Mouse (Mus musculus) retina, postnatal 1 day (tissue): Measurements from ENCODE around the gene Tmem86a.
A peak's percentile ranks its signal among the peaks of the same experiment; 100 is the strongest.

Experiments used
- DNase-seq: peaks from one replicate; pipeline ENCODE4 v3.0.0-alpha.2; 2012

Gene Tmem86a

GRCm38 (mm10) chr7:47080868-47081267, 30.5 kb downstream of the Tmem86a start:
- DNase-seq, result no peak

- DNase-seq, result peak; percentile 62
Observed at GRCm38 (mm10) chr7:47081277-47081676, 30.9 kb downstream of the Tmem86a start.

GRCm38 (mm10) chr7:47085075-47085474, 34.7 kb downstream of the Tmem86a start:
- no peak for DNase-seq

- no peak for DNase-seq
Observed at GRCm38 (mm10) chr7:47093935-47094334, 43.5 kb downstream of the Tmem86a start.

- no peak for DNase-seq
Observed at GRCm38 (mm10) chr7:47094969-47095368, 44.6 kb downstream of the Tmem86a start.

- peak; percentile 2 for DNase-seq
Observed at GRCm38 (mm10) chr7:47098044-47098443, 47.6 kb downstream of the Tmem86a start.

- no peak for DNase-seq
Observed at GRCm38 (mm10) chr7:47099306-47099705, 48.9 kb downstream of the Tmem86a start.

GRCm38 (mm10) chr7:47100615-47101014, 50.2 kb downstream of the Tmem86a start:
- DNase-seq, result no peak

GRCm38 (mm10) chr7:47102970-47103369, 52.6 kb downstream of the Tmem86a start:
- DNase-seq, result no peak

- DNase-seq, result no peak
Observed at GRCm38 (mm10) chr7:47103671-47104414, 53.4 kb downstream of the Tmem86a start.
